ENCODE assay signal across 7 mouse cellular contexts in the genomic region with DNA sequence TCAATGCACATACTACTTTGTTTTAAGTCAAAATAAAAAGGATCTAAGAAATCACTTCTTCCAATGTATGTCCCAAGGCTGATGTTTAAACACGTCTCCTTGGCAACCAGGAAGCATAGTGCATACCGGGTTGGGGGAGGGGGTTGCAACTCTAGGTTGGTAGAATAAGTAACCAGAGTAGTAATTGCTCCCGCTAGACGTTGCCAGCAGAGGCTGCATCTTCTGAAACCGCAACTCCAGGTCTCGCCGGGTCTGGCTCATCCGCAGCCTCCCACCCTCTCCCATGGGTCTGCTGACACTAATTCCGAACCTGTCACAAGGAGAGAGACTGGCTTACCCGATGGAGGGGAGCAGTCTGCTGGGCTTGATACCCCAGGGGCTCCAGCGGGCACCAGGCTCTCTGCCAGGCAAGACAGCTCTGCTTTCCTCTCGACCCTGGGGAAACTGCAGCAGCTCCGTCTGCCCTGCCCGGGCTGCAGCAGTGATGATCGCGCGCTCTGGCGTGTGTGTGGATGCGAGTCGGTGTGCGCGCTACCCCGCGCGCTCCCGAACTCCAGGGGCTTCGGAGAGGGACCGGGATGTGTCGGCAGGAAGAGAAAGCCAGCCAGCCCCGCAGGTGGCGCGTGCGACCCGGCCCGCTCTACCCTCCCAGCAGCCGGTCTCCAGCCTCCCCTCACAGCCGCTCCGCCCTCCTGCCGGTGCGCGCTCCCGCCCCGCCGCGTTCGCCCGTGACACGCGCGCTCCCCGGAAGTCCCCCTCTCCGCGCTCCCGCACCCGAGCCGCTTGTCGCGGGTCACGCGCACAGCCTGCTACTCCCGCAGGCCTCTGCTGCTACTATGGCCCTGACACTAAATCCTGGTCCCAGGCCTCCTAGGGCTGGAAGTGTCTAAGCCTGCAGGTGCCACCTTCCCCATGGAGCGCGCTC. TPM values are rescaled to one million over a fixed set of nuclear protein-coding genes. Genes with fewer than 3 reads are reported as not detected.
DNase-seq lines count a peak whose midpoint lies in the region; ATAC-seq and TF ChIP-seq lines count a peak whose summit lies in the region.

Gene Klhl32, minus strand, starts transcription at position 724 of the 925 bp plus-strand sequence.

- H3K4me1 ChIP-seq in embryonic facial prominence, embryonic 10.5 days, result peaks cover 12% of the 10 kb centered on the region
- H3K4me1 ChIP-seq in heart, adult 2 months (ENCODE audit: control insufficient read depth, insufficient read depth, low read length), result no peaks in the 10 kb centered on the region
- no peaks in the 10 kb centered on the region for H3K4me1 ChIP-seq in limb, embryonic 14.5 days (ENCODE audit: control insufficient read depth, insufficient read depth, low read length)
- H3K4me1 ChIP-seq in stomach, embryonic 16.5 days (ENCODE audit: control insufficient read depth, insufficient read depth, low read length), result peaks cover 2% of the 10 kb centered on the region; the same call in 1 of the 2 replicates

- peak; percentile 88 for ATAC-seq in limb, embryonic 14.5 days (ENCODE audit: low FRiP score, low read depth)
- ATAC-seq in stomach, embryonic 16.5 days (ENCODE audit: insufficient read depth, low FRiP score), result peak; percentile 91

- H3K4me2 ChIP-seq in limb, embryonic 14.5 days (replicated peaks; ENCODE audit: low read depth, low read length, severe bottlenecking), result peak within 1 kb of the TSS; percentile 97
- H3K4me2 ChIP-seq in stomach, embryonic 16.5 days (ENCODE audit: low read depth, low read length), result peak within 1 kb of the TSS; percentile 90

- peaks cover 14% of the 10 kb centered on the region; the same call in 1 of the 2 replicates for H3K27me3 ChIP-seq in embryonic facial prominence, embryonic 10.5 days (replicated peaks; ENCODE audit: low read depth, poor library complexity, severe bottlenecking)
- 0 out of 2 replicates have a peak, but pooled peaks cover 2% of the 10 kb centered on the region for H3K27me3 ChIP-seq in heart, adult 2 months (ENCODE audit: control insufficient read depth, insufficient read depth, low read length)
- no peaks in the 10 kb centered on the region for H3K27me3 ChIP-seq in limb, embryonic 14.5 days (ENCODE audit: control insufficient read depth, insufficient read depth, low read length)
- H3K27me3 ChIP-seq in stomach, embryonic 16.5 days (ENCODE audit: control insufficient read depth, insufficient read depth, low read length), result no peaks in the 10 kb centered on the region

- H3K27ac ChIP-seq in embryonic facial prominence, embryonic 10.5 days (replicated peaks), result peak within 1 kb of the TSS; percentile 84
- H3K27ac ChIP-seq in heart, adult 2 months, result peak within 1 kb of the TSS; percentile 45
- no peak within 1 kb of the TSS for H3K27ac ChIP-seq in limb, embryonic 14.5 days (replicated peaks; ENCODE audit: low read depth, low read length)
- H3K27ac ChIP-seq in stomach, embryonic 16.5 days (ENCODE audit: low read length), result peak within 1 kb of the TSS; percentile 36; the same call in 1 of the 2 replicates

- TF ChIP-seq CTCF in heart, adult 2 months (IDR thresholded peaks at IDR 0.05), result no peak

- no peaks in the 10 kb centered on the region for H3K79me2 ChIP-seq in heart, adult 2 months (replicated peaks; ENCODE audit: control insufficient read depth, insufficient read depth, low read length)

- peak; percentile 19; the same call in 1 of the 2 replicates for TF ChIP-seq POLR2A in heart, adult 2 months (IDR thresholded peaks at IDR 0.05; ENCODE audit: insufficient read depth, low read depth, low read length)
- no peak for TF ChIP-seq POLR2A in limb, embryonic 14.5 days (IDR thresholded peaks at IDR 0.05; ENCODE audit: borderline replicate concordance, extremely low read depth, insufficient read depth, insufficient read length)

- no peak for TF ChIP-seq EP300 in heart, adult 2 months (IDR thresholded peaks at IDR 0.05; ENCODE audit: insufficient read depth, low read depth, low read length)

- DNase-seq in adrenal gland, postnatal 36 days, result peak; percentile 80 to 85
- DNase-seq in embryonic facial prominence, embryonic 10.5 days (ENCODE audit: low spot score), result peak; percentile 84
- peak; percentile 67 to 70 for DNase-seq in heart, adult 2 months
- DNase-seq in kidney, adult 8-10 months, result peak; percentile 67 to 71
- DNase-seq in limb, embryonic 14.5 days (ENCODE audit: low spot score), result peak; percentile 65
- DNase-seq in naive thymus-derived CD4-positive, alpha-beta T cell, adult 2 months (ENCODE audit: low read depth), result peak; percentile 1

- under 1% methylated on average over 62 of the region's 63 CpGs for WGBS in embryonic facial prominence, embryonic 10.5 days
- WGBS in heart, adult 2 months, result 1% methylated on average over 63 of the region's 63 CpGs
- under 1% methylated on average over 46 of the region's 63 CpGs for WGBS in limb, embryonic 14.5 days
- WGBS in stomach, embryonic 16.5 days, result under 1% methylated on average over 62 of the region's 63 CpGs

- H3K4me3 ChIP-seq in embryonic facial prominence, embryonic 10.5 days, result peak within 1 kb of the TSS; percentile 79
- peak within 1 kb of the TSS; percentile 61 for H3K4me3 ChIP-seq in heart, adult 2 months
- H3K4me3 ChIP-seq in limb, embryonic 14.5 days (replicated peaks; ENCODE audit: low read length), result peak within 1 kb of the TSS; percentile 71
- peak within 1 kb of the TSS; percentile 73 for H3K4me3 ChIP-seq in stomach, embryonic 16.5 days (replicated peaks; ENCODE audit: low read length)

- peak within 1 kb of the TSS; percentile 55 for H3K9ac ChIP-seq in heart, adult 2 months (ENCODE audit: low read depth, low read length)
- H3K9ac ChIP-seq in limb, embryonic 14.5 days (ENCODE audit: low read depth, low read length, severe bottlenecking), result peak within 1 kb of the TSS; percentile 66
- peak within 1 kb of the TSS; percentile 76 for H3K9ac ChIP-seq in stomach, embryonic 16.5 days (ENCODE audit: low read length)

- no peaks in the 10 kb centered on the region for H3K9me3 ChIP-seq in embryonic facial prominence, embryonic 10.5 days
- H3K9me3 ChIP-seq in limb, embryonic 14.5 days (ENCODE audit: control insufficient read depth, low read length), result no peaks in the 10 kb centered on the region
- no peaks in the 10 kb centered on the region for H3K9me3 ChIP-seq in stomach, embryonic 16.5 days (replicated peaks; ENCODE audit: control insufficient read depth, low read length)

- intact Hi-C loops in heart, adult 2 months (cut with DNase I), result loop anchor here (2.0 kb wide), 1 partner anchor 46 kb away; no protein-coding TSS in a partner anchor

- no peaks in the 10 kb centered on the region for H3K36me3 ChIP-seq in embryonic facial prominence, embryonic 10.5 days (replicated peaks)
- H3K36me3 ChIP-seq in heart, adult 2 months (ENCODE audit: control insufficient read depth, insufficient read depth, low read length), result no peaks in the 10 kb centered on the region
- no peaks in the 10 kb centered on the region for H3K36me3 ChIP-seq in limb, embryonic 14.5 days (ENCODE audit: control insufficient read depth, insufficient read depth, low read length)
- no peaks in the 10 kb centered on the region for H3K36me3 ChIP-seq in stomach, embryonic 16.5 days (ENCODE audit: control insufficient read depth, insufficient read depth, low read length)

RNA-seq across cellular contexts. Expression of gene Klhl32, which starts in this region (rescaled TPM):
- 1 to 10 TPM; 2.6 to 4.3 TPM for total RNA-seq in adrenal gland, postnatal 36 days (2021)
- polyA plus RNA-seq in embryonic facial prominence, embryonic 10.5 days (2016; fragmentation: Nextera tagmentation; extraction: Ambion mirVana), result 2.3 and 2.6 TPM in 2 replicates
- 1 to 10 TPM in 1 of 2 experiments, under 1 TPM in 1; 0.91 to 1.5 TPM for total RNA-seq in heart, adult 2 months (2021)
- polyA plus RNA-seq in heart, adult 2 months (2012; rRNA removed), result 2.1 and 3.0 TPM in 2 replicates
- 1.5 TPM in 2 replicates for polyA plus RNA-seq in limb, embryonic 14.5 days (2012; rRNA removed)
- polyA plus RNA-seq in limb, embryonic 14.5 days (2014; fragmentation: Nextera tagmentation; extraction: Ambion mirVana), result 3.0 and 4.2 TPM in 2 replicates
- polyA plus RNA-seq in stomach, embryonic 16.5 days (2015; fragmentation: Nextera tagmentation; extraction: Ambion mirVana), result 3.4 and 3.8 TPM in 2 replicates

Comparison
In these comparisons a context has a peak if more than half of its experiments do, and no peak if none do; other contexts are left out.
1. DNase-seq: peak in every context shown above with its lines; median percentile 84 in embryonic facial prominence, embryonic 10.5 days; 82 in adrenal gland, postnatal 36 days; 69 in kidney, adult 8-10 months; 68 in heart, adult 2 months; 65 in limb, embryonic 14.5 days; 1 in naive thymus-derived CD4-positive, alpha-beta T cell, adult 2 months.